Mouse (Mus musculus): Measurements from ENCODE around the gene Nrxn2. TPM values are rescaled to one million over a fixed set of nuclear protein-coding genes. Genes with fewer than 3 reads are reported as not detected.
A peak's percentile ranks its signal among the peaks of the same experiment; 100 is the strongest.

The Nrxn2 gene
- polyA plus RNA-seq, 1 experiment from 2014 or later = 1.1 TPM

- WGBS = 72% methylated on average over 4 of the region's 4 CpGs
- Histone ChIP-seq H3K9me3 (no peaks in the 10 kb centered on the region), H3K4me2 (replicated peaks) (no peak overlapping the region), H3K4me3 (replicated peaks) (no peak overlapping the region), H3K27me3 (replicated peaks) (no peaks in the 10 kb centered on the region), H3K27ac (no peak overlapping the region), H3K9ac (no peak overlapping the region), H3K4me1 (replicated peaks) (peaks cover 12% of the 10 kb centered on the region), H3K36me3 (peaks cover 12% of the 10 kb centered on the region)
- no peak for ATAC-seq
Measured at GRCm38 (mm10) chr19:6382323-6382924, 36.1 kb upstream of the Nrxn2 start.

DNA sequence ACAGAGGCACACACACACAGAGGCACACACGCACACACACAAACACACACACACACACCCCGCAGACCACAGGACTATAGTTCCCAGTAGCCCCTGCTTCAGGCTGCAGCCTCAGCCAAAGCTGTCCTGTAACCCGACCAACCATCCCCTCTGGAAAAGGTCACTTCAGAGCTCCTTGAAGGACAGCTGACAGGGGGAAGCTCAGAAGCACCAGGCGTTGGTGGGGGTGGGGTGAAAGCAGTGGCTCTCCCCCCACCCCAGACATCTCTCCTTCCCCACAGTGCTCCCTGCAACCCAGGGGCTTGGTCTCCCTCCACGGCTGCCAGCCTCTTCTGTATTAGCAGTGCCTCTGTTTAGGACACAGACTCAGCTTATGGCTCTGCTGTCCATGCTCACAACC is 35.1 kb upstream of the Nrxn2 start:
- Histone ChIP-seq H3K36me3 (peaks cover 1% of the 10 kb centered on the region; the same call in 1 of the 2 replicates), H3K9me3 (no peaks in the 10 kb centered on the region), H3K4me2 (replicated peaks) (no peak overlapping the region), H3K4me1 (replicated peaks) (peaks cover 12% of the 10 kb centered on the region), H3K27ac (0 out of 2 replicates have a peak overlapping the region, but pooled peaks have one; percentile 3), H3K27me3 (replicated peaks) (no peaks in the 10 kb centered on the region), H3K9ac (no peak overlapping the region), H3K4me3 (replicated peaks) (no peak overlapping the region)
- WGBS = 46% methylated on average over 5 of the region's 5 CpGs
- no peak for ATAC-seq

DNA sequence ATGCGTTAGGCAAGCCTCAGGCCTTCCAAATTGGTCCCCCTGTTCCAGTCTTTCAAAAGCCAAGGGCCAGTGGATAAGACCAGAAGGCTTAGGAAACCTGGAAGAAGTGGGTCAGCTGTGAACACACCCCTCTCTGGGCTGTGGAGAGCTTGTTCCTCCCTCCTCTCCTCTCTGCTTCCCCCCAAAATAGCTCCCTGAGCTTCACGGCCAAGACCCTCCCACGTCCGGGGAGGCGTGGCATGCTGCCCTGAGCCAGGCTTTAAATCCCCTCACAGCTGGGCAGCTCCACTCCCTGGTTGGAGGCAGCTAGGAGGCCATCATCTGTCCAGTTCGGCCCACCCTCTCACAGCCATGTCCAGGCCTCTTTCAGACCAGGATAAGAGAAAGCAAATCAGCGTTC is 34.4 kb upstream of the Nrxn2 start, which contains the start of gene Pygm:
TSS of gene Pygm (plus strand) at position 272 of the 400 bp plus-strand sequence.
- Histone ChIP-seq H3K36me3 (no peaks in the 10 kb centered on the region), H3K4me1 (replicated peaks) (peaks cover 12% of the 10 kb centered on the region), H3K9ac (no peak within 1 kb of the TSS), H3K4me2 (replicated peaks) (peak within 1 kb of the TSS; percentile 17; the same call in 1 of the 2 replicates), H3K27ac (0 out of 2 replicates have a peak within 1 kb of the TSS, but pooled peaks have one; percentile 22), H3K27me3 (replicated peaks) (no peaks in the 10 kb centered on the region), H3K4me3 (replicated peaks) (no peak within 1 kb of the TSS), H3K9me3 (no peaks in the 10 kb centered on the region)
- peak; percentile 40; the same call in 1 of the 2 replicates for ATAC-seq
- WGBS = 23% methylated on average over 7 of the region's 7 CpGs

DNA sequence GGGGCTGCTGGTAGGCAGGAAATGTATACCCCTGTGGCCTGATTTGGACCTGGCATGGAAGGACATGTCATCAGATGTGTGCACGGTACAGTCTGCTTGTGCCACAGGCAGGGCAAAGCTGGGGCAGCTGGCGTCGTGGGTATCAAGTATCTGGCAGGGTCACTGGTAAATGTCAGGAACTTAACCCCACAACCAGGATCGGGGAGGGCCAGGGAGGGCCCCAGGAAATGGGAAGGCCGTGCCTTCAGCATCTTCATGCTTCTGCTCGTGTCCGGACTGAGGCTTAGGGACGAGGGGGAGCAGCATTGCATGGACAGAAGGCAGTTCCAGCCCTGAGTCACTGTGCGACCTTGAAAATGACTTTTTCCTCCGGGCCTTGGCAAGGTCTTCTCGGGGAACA is 33.6 kb upstream of the Nrxn2 start:
- Histone ChIP-seq H3K4me3 (replicated peaks) (no peak overlapping the region), H3K9me3 (no peaks in the 10 kb centered on the region), H3K9ac (no peak overlapping the region), H3K4me1 (replicated peaks) (peaks cover 12% of the 10 kb centered on the region), H3K27ac (no peak overlapping the region), H3K36me3 (no peaks in the 10 kb centered on the region), H3K27me3 (replicated peaks) (no peaks in the 10 kb centered on the region), H3K4me2 (replicated peaks) (peak overlapping the region; percentile 17; the same call in 1 of the 2 replicates)
- ATAC-seq = no peak
- WGBS = 70% methylated on average over 11 of the region's 11 CpGs

- Histone ChIP-seq H3K4me3 (replicated peaks) (no peak overlapping the region), H3K4me2 (replicated peaks) (no peak overlapping the region), H3K9me3 (no peaks in the 10 kb centered on the region), H3K9ac (no peak overlapping the region), H3K36me3 (no peaks in the 10 kb centered on the region), H3K4me1 (replicated peaks) (peaks cover 12% of the 10 kb centered on the region), H3K27ac (no peak overlapping the region), H3K27me3 (replicated peaks) (no peaks in the 10 kb centered on the region)
- 77% methylated on average over 5 of the region's 5 CpGs for WGBS
- no peak for ATAC-seq
Measured at GRCm38 (mm10) chr19:6385419-6385818, 33.1 kb upstream of the Nrxn2 start.

DNA sequence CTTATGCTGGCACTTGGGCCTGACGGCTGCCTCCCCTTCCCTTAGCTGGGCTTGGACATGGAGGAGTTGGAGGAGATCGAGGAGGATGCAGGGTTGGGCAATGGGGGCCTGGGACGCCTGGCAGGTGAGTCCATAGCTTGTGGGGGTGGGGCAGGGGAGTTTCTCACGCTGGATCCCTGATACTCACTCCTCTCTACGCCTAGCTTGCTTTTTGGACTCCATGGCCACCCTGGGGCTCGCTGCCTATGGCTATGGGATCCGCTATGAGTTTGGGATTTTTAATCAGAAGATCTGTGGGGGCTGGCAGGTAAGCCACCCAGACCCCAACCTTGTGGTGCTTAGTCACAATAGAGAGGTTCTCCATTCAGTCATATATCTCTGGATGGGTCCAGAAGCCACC is 32.7 kb upstream of the Nrxn2 start:
- Histone ChIP-seq H3K36me3 (no peaks in the 10 kb centered on the region), H3K27me3 (replicated peaks) (no peaks in the 10 kb centered on the region), H3K4me2 (replicated peaks) (no peak overlapping the region), H3K4me3 (replicated peaks) (no peak overlapping the region), H3K9me3 (no peaks in the 10 kb centered on the region), H3K4me1 (replicated peaks) (peaks cover 12% of the 10 kb centered on the region), H3K9ac (no peak overlapping the region), H3K27ac (no peak overlapping the region)
- WGBS = 81% methylated on average over 7 of the region's 7 CpGs
- ATAC-seq = no peak

DNA sequence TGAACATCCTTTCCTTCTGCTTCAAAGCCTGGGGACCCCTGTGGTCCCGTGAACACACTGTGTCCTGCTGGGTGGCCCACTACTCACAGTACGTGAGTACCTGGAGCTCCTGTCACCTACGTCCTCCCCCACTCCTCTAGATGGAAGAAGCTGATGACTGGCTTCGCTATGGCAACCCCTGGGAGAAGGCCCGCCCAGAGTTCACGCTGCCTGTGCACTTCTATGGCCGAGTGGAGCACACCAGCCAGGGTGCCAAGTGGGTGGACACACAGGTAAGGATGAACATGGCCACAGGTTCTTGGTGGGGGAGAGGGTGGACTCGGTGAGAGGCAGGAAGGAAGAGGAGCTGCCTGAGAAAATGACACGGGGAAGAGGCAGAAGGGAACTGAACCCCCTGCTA is 32.3 kb upstream of the Nrxn2 start:
- Histone ChIP-seq H3K27ac (no peak overlapping the region), H3K9ac (no peak overlapping the region), H3K4me3 (replicated peaks) (no peak overlapping the region), H3K4me1 (replicated peaks) (peaks cover 12% of the 10 kb centered on the region), H3K36me3 (no peaks in the 10 kb centered on the region), H3K9me3 (no peaks in the 10 kb centered on the region), H3K4me2 (replicated peaks) (no peak overlapping the region), H3K27me3 (replicated peaks) (no peaks in the 10 kb centered on the region)
- no peak for ATAC-seq
- 66% methylated on average over 9 of the region's 9 CpGs for WGBS

GRCm38 (mm10) chr19:6388006-6388405 is 30.5 kb upstream of the Nrxn2 start:
- Histone ChIP-seq H3K27me3 (replicated peaks) (no peaks in the 10 kb centered on the region), H3K4me3 (replicated peaks) (no peak overlapping the region), H3K9ac (no peak overlapping the region), H3K27ac (no peak overlapping the region), H3K36me3 (no peaks in the 10 kb centered on the region), H3K4me1 (replicated peaks) (peaks cover 12% of the 10 kb centered on the region), H3K9me3 (no peaks in the 10 kb centered on the region), H3K4me2 (replicated peaks) (no peak overlapping the region)
- 83% methylated on average over 13 of the region's 13 CpGs for WGBS
- ATAC-seq = no peak

DNA sequence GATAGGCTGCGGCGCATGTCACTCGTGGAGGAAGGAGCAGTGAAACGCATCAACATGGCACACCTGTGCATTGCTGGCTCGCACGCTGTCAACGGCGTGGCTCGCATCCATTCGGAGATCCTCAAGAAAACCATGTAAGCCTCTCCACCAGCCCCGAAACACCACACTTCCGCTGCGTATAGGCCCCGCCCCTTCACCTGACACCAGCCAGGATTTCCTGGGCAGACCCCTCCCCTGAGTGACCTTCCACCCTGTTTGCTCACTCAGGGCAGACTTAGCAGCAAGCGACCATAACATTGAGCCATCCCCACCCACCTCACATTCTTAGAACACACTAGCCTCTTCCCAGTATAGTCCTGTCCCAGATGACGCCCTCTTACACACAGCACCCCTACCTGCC is 28.7 kb upstream of the Nrxn2 start:
- H3K27me3 ChIP-seq (replicated peaks) = no peaks in the 10 kb centered on the region
- peak overlapping the region; percentile 37 for H3K9ac ChIP-seq
- no peaks in the 10 kb centered on the region for H3K4me1 ChIP-seq (replicated peaks)
- H3K4me3 ChIP-seq (replicated peaks) = peak overlapping the region; percentile 37
- no peaks in the 10 kb centered on the region for H3K9me3 ChIP-seq
- ATAC-seq = peak; percentile 83
- H3K27ac ChIP-seq = no peak overlapping the region
- peak overlapping the region; percentile 68 for H3K4me2 ChIP-seq (replicated peaks)
- WGBS = 3% methylated on average over 16 of the region's 16 CpGs
- no peaks in the 10 kb centered on the region for H3K36me3 ChIP-seq

GRCm38 (mm10) chr19:6390251-6390650 is 28.3 kb upstream of the Nrxn2 start:
- no peaks in the 10 kb centered on the region for H3K4me1 ChIP-seq (replicated peaks)
- H3K4me3 ChIP-seq (replicated peaks) = no peak overlapping the region
- H3K27me3 ChIP-seq (replicated peaks) = no peaks in the 10 kb centered on the region
- peak; percentile 34 for ATAC-seq
- no peak overlapping the region; the same call in 1 of the 2 replicates for H3K9ac ChIP-seq
- H3K9me3 ChIP-seq = no peaks in the 10 kb centered on the region
- H3K36me3 ChIP-seq = no peaks in the 10 kb centered on the region
- H3K4me2 ChIP-seq (replicated peaks) = peak overlapping the region; percentile 68
- no peak overlapping the region for H3K27ac ChIP-seq
- 51% methylated on average over 6 of the region's 6 CpGs for WGBS

GRCm38 (mm10) chr19:6392743-6393393 is 25.7 kb upstream of the Nrxn2 start:
- Histone ChIP-seq H3K9me3 (no peaks in the 10 kb centered on the region), H3K4me3 (replicated peaks) (no peak overlapping the region), H3K9ac (no peak overlapping the region), H3K27ac (no peak overlapping the region), H3K4me1 (replicated peaks) (no peaks in the 10 kb centered on the region), H3K4me2 (replicated peaks) (no peak overlapping the region), H3K36me3 (no peaks in the 10 kb centered on the region), H3K27me3 (replicated peaks) (no peaks in the 10 kb centered on the region)
- 92% methylated on average over 14 of the region's 14 CpGs for WGBS
- ATAC-seq = no peak

GRCm38 (mm10) chr19:6393637-6394036 is 24.9 kb upstream of the Nrxn2 start:
- Histone ChIP-seq H3K27ac (no peak overlapping the region), H3K4me1 (replicated peaks) (peaks cover 3% of the 10 kb centered on the region), H3K9me3 (no peaks in the 10 kb centered on the region), H3K27me3 (replicated peaks) (no peaks in the 10 kb centered on the region), H3K9ac (no peak overlapping the region), H3K4me2 (replicated peaks) (no peak overlapping the region), H3K4me3 (replicated peaks) (no peak overlapping the region), H3K36me3 (no peaks in the 10 kb centered on the region)
- ATAC-seq = no peak
- WGBS = 89% methylated on average over 16 of the region's 16 CpGs

DNA sequence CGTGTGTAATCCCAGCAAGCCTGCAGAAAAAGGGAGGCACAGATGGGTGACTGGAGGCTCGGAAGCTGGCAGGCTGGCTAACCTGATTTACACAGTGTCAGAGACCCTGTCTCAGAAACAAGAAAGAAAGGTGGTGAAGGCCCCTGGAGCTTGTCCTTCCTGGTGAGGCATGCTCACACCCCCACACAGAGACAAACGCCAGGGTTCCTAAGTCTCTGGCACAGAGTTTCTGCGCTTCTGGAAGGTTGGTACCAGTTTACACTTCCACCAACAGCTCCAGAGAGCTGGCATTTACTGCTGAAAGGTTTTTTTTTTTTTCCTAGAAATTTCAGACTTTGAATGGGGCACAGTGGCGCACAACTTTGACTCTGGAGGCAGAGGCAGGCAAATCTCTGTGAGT is 22.3 kb upstream of the Nrxn2 start:
- 81% methylated on average over 5 of the region's 5 CpGs for WGBS
- Histone ChIP-seq H3K4me1 (replicated peaks) (peaks cover 27% of the 10 kb centered on the region), H3K4me2 (replicated peaks) (no peak overlapping the region), H3K27me3 (replicated peaks) (peaks cover 11% of the 10 kb centered on the region), H3K9me3 (no peaks in the 10 kb centered on the region), H3K27ac (no peak overlapping the region), H3K36me3 (no peaks in the 10 kb centered on the region), H3K9ac (no peak overlapping the region), H3K4me3 (replicated peaks) (no peak overlapping the region)
- ATAC-seq = no peak

Data from intestine, embryonic 15.5 days (tissue).